Mouse (Mus musculus) cerebellum, adult 11-12 months (tissue): ENCODE measurements around the gene Kmo.

ENCODE experiments used
- DNase-seq: peaks from one replicate; pipeline ENCODE4 v3.0.0; 2022

Kmo gene

GRCm38 (mm10) chr1:175632470-175632869 lies 12.3 kb downstream of the Kmo start:
- DNase-seq = no peak

GRCm38 (mm10) chr1:175637677-175638076 lies 17.5 kb downstream of the Kmo start:
- DNase-seq = no peak

- DNase-seq = no peak
Observed at GRCm38 (mm10) chr1:175639072-175639471, 18.9 kb downstream of the Kmo start.

GRCm38 (mm10) chr1:175640435-175641150 lies 20.4 kb downstream of the Kmo start:
- no peak for DNase-seq

- DNase-seq = no peak
Observed at GRCm38 (mm10) chr1:175643496-175644265, 23.5 kb downstream of the Kmo start.

- DNase-seq = no peak
Observed at GRCm38 (mm10) chr1:175646952-175647351, 26.8 kb downstream of the Kmo start.

GRCm38 (mm10) chr1:175648615-175649014 lies 28.4 kb downstream of the Kmo start:
- DNase-seq = no peak

GRCm38 (mm10) chr1:175659900-175660299 lies 39.7 kb downstream of the Kmo start:
- DNase-seq = no peak

- DNase-seq = no peak
Observed at GRCm38 (mm10) chr1:175668666-175669405, 48.7 kb downstream of the Kmo start.

- DNase-seq = no peak
Observed at GRCm38 (mm10) chr1:175669456-175669855, 49.3 kb downstream of the Kmo start.

GRCm38 (mm10) chr1:175670042-175670441 lies 49.9 kb downstream of the Kmo start:
- no peak for DNase-seq

GRCm38 (mm10) chr1:175671626-175672025 lies 51.4 kb downstream of the Kmo start:
- DNase-seq = no peak

- DNase-seq = no peak
Observed at GRCm38 (mm10) chr1:175673563-175674325, 53.6 kb downstream of the Kmo start.

GRCm38 (mm10) chr1:175675116-175675515 lies 54.9 kb downstream of the Kmo start:
- DNase-seq = no peak

GRCm38 (mm10) chr1:175677459-175677858 lies 57.3 kb downstream of the Kmo start:
- no peak for DNase-seq

GRCm38 (mm10) chr1:175680995-175681394 lies 60.8 kb downstream of the Kmo start:
- no peak for DNase-seq

GRCm38 (mm10) chr1:175691686-175692245 lies 71.6 kb downstream of the Kmo start:
- no peak for DNase-seq

GRCm38 (mm10) chr1:175692246-175692996 lies 72.2 kb downstream of the Kmo start, which contains the start of the genes Opn3 and Chml:
Gene Opn3, minus strand, starts transcription at chr1:175692776.
Gene Chml, minus strand, starts transcription at chr1:175692901.
- DNase-seq = peak; percentile 98

- DNase-seq = no peak
Observed at GRCm38 (mm10) chr1:175692997-175693361, 72.8 kb downstream of the Kmo start.

GRCm38 (mm10) chr1:175693429-175693960 lies 73.3 kb downstream of the Kmo start:
- peak; percentile 42 for DNase-seq

GRCm38 (mm10) chr1:175698293-175698692 lies 78.1 kb downstream of the Kmo start, which contains the start of gene Wdr64:
Gene Wdr64, plus strand, starts transcription at chr1:175698593.
- DNase-seq = no peak
